Mouse (Mus musculus) testis, adult 2 months (tissue): Measurements from ENCODE around the gene Ncbp3. TPM values are rescaled to one million over a fixed set of nuclear protein-coding genes. Genes with fewer than 3 reads are reported as not detected.

ENCODE experiments used
- H3K27ac ChIP-seq: fragments of 200-500 bp; 2 replicates; pipeline ENCODE4 v1.5.1; 2012; ENCODE audit warnings: low read depth, low read length; ENCODE audit not compliant: control insufficient read depth, insufficient read depth
- H3K27me3 ChIP-seq: fragments of 200-500 bp; 2 replicates; pipeline ENCODE4 v1.6.1; 2012; ENCODE audit warnings: mild to moderate bottlenecking, low read length, moderate library complexity; ENCODE audit not compliant: control insufficient read depth, insufficient read depth
- H3K36me3 ChIP-seq: fragments of 200-500 bp; 2 replicates; pipeline ENCODE4 v1.6.1; 2012; ENCODE audit warnings: mild to moderate bottlenecking, low read length; ENCODE audit not compliant: control insufficient read depth, insufficient read depth
- H3K4me1 ChIP-seq: fragments of 200-500 bp; 2 replicates; pipeline ENCODE4 v1.6.1; 2012; ENCODE audit warnings: low read length; ENCODE audit not compliant: control insufficient read depth, insufficient read depth
- H3K4me3 ChIP-seq: fragments of 200-500 bp; 2 replicates; pipeline ENCODE4 v1.5.1; 2012; ENCODE audit warnings: low read depth, mild to moderate bottlenecking, low read length, moderate library complexity, mixed read lengths; ENCODE audit not compliant: control insufficient read depth
- CTCF ChIP-seq: fragments of 200-500 bp; IDR thresholded peaks from 2 replicates; pipeline ENCODE4 v1.5.1; 2012; ENCODE audit warnings: low read depth, mild to moderate bottlenecking, inconsistent platforms, low read length, moderate library complexity; ENCODE audit not compliant: control insufficient read depth, insufficient read depth, insufficient replicate concordance
- POLR2A ChIP-seq: fragments of 200-500 bp; IDR thresholded peaks from 2 replicates; pipeline ENCODE4 v1.6.1; 2012; ENCODE audit warnings: low read depth, mild to moderate bottlenecking, inconsistent platforms, low read length, moderate library complexity; ENCODE audit not compliant: control insufficient read depth
- polyA plus RNA-seq: library from polyadenylated mRNA; depleted of rRNA; stranded (reverse); fragments of >200 nt; gene quantifications from 2 replicates; pipeline ENCODE4 v1.2.3, GENCODE M21; 2012

Ncbp3 gene
- polyA plus RNA-seq, 1 experiment, result 1.8 TPM

DNA sequence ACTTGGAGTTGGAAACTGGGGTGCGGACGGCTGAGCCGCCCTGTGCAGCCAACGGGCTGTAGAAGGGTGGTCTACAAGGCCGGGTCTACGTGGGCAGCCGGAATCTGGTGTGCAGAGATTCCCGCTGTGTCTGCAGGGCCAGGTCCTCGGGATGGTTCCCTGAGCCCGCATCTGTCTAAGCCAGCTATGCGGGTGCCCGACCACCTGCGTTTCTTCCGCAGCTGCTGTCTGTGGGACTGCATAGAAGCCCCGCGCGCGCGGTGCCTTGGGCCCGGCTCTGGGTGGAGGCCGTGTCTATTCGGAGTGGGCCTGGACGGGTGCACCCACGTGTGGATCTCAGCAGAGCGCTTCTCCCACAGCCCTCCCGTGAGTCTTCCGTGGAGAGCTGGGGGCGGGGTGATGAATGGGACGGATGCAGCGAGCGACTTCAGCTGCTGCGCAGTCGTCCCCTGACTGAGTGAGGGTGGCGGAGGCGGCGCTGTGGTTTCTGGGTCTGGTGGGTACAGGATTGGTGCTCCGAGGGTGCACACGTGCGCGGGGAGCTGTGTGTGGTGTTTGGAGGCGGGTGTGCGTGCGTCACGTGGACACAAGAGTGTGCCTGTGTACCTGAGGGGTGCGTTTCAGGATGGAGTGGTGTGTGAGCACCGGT, 28.3 kb upstream of the Ncbp3 start:
- Histone ChIP-seq H3K27ac (no peak overlapping the region), H3K27me3 (no peaks in the 10 kb centered on the region), H3K36me3 (no peaks in the 10 kb centered on the region), H3K4me3 (peak overlapping the region; percentile 81), H3K4me1 (peaks cover 12% of the 10 kb centered on the region)
- TF ChIP-seq POLR2A, result no peak
- no peak for TF ChIP-seq CTCF

DNA sequence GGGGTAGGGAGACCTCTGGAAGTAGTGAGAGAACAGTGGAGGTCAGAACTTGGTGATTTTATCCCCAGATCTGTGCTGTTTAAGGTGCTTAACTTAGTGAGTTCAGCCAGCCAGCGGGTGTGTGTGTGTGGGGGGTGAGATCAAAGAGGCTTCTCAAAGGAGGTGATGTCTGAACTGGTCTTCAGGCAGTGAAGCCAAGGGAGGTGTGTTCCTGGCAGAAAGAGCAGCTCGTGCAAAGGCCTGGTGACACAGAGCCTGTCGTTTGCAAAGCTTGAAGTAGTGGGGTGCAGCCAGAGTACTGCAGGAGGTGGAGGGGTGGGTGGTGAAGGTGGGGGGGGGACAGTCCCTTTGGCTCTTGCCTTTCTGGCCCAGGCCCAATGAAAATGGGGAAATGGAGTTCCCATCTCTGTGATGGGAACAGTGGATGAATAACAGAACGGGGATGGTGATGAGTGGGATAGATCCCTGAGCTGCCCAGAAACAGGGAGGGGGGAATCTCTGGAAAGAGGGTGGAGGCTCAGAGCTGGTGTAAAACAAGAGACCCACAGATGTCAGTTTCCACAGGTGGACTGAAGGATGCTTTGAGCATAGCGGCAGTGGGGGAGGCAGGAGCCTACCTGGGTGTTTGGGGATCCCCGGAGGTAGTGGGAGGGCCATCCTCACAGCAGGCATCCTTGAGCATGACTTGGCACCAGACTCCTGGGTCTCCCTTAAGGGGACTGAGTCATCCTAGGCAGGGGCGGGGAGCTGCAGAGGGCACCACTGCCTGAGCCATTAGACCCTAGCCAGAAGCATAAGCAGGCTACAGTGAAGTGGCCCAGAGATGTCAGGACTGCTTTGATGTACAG, 26.4 kb upstream of the Ncbp3 start:
- no peaks in the 10 kb centered on the region for H3K27me3 ChIP-seq

DNA sequence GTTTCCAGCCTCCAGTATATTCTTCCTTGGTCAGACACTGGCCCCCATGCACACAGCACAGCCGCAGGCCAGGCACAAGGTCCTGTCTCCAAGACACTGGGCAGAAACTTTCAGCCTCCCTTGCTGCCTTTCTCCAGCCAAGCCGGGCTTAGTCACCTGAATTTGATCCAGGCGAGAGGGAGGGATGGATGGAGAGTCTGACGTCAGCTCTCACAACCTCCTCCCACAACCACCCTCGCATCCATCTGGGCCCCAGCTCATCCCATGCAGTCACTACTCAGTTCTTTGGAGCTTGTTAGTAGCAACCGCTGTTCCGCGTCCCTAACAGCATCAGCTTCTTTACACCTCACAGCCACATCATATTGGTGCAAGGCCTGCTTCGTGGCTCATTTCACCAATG, 24.5 kb upstream of the Ncbp3 start:
- Histone ChIP-seq H3K4me1 (peaks cover 12% of the 10 kb centered on the region), H3K4me3 (no peak overlapping the region), H3K27me3 (no peaks in the 10 kb centered on the region), H3K27ac (no peak overlapping the region), H3K36me3 (no peaks in the 10 kb centered on the region)
- TF ChIP-seq CTCF, result no peak
- no peak for TF ChIP-seq POLR2A

More for the DNA sequence above, 26.4 kb upstream of the Ncbp3 start:
- Histone ChIP-seq H3K4me1 (peaks cover 12% of the 10 kb centered on the region), H3K27ac (no peak overlapping the region), H3K4me3 (no peak overlapping the region), H3K36me3 (no peaks in the 10 kb centered on the region)
- TF ChIP-seq CTCF (no peak), POLR2A (no peak)

DNA sequence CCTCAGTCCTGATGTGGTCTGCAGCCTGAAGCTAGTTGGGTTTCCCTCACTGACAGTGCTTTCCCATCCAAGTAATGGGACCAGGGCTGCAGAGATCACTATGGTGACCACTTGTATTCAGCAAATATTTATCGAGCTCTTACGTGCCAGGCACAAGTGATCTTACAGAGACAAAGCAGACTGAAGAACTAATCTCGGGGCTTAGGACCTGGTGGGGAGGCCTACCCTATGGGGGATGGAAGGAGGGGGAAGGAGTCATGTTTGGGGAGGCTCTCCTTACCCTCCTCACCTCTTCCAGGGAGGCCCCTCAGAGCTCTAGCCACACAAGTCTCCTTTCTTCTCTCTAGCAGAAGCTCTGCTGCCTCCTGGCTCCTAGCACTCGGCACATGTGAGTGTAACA, 23.8 kb upstream of the Ncbp3 start:
- TF ChIP-seq POLR2A (no peak), CTCF (no peak)
- Histone ChIP-seq H3K27me3 (no peaks in the 10 kb centered on the region), H3K4me1 (peaks cover 10% of the 10 kb centered on the region), H3K36me3 (no peaks in the 10 kb centered on the region), H3K27ac (no peak overlapping the region), H3K4me3 (no peak overlapping the region)

DNA sequence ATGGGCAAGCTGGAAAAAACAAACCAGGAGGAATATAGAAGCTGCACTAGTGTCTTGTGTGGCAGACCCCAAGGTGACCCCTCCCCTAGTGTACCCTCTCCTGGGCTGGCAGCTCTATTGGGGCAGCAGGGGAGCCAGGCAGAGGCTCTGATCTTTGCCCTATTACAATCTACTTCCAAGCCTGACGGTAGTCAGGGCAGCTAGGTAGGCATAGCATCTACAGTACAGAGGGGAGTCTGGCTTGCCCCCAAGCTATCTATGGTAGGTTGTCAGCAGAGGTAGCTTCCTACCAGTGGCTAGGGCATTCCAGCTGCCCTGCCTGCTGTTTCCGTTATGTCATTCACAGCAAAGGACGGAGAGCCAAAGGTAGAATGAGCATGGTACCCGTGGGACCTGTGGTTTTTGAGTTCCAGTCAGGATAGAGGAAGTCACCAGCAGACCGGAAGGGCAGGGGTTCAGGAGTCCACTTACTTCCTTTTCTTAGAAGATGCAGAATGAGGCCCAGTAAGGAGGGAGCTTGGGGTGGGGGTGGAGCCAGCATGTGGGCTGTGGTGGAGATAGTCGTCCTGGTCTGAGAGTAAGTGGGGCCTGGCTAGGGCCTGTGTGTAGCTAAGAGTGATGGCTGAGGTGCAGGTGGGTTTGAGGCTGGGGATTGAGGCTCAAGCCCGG, 23.2 kb upstream of the Ncbp3 start:
- Histone ChIP-seq H3K4me1 (peaks cover 4% of the 10 kb centered on the region), H3K4me3 (no peak overlapping the region), H3K27ac (no peak overlapping the region), H3K27me3 (no peaks in the 10 kb centered on the region), H3K36me3 (no peaks in the 10 kb centered on the region)
- TF ChIP-seq POLR2A, result no peak
- TF ChIP-seq CTCF, result no peak

DNA sequence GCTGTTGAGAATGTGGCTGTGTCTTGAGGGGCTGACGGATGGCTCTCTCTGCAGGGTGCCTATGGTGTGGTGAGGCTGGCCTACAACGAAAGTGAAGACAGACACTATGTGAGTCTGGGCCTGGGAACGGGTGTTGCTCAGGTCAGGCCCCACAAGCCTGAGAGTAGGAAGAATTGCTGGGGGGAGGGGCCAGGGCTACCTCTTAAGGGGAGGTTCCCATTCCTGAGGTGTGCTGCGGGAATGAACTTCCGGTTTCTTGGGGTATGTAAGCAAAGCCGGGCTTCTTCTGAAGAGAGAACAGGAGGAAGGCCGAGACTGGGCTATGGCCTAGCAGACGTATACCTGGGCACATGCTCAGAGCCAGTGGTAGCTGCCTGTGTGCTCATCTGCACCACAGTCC, 20.6 kb upstream of the Ncbp3 start:
- Histone ChIP-seq H3K4me1 (peaks cover 8% of the 10 kb centered on the region), H3K36me3 (no peaks in the 10 kb centered on the region), H3K27ac (no peak overlapping the region), H3K4me3 (no peak overlapping the region), H3K27me3 (no peaks in the 10 kb centered on the region)
- TF ChIP-seq POLR2A, result no peak
- TF ChIP-seq CTCF, result no peak

DNA sequence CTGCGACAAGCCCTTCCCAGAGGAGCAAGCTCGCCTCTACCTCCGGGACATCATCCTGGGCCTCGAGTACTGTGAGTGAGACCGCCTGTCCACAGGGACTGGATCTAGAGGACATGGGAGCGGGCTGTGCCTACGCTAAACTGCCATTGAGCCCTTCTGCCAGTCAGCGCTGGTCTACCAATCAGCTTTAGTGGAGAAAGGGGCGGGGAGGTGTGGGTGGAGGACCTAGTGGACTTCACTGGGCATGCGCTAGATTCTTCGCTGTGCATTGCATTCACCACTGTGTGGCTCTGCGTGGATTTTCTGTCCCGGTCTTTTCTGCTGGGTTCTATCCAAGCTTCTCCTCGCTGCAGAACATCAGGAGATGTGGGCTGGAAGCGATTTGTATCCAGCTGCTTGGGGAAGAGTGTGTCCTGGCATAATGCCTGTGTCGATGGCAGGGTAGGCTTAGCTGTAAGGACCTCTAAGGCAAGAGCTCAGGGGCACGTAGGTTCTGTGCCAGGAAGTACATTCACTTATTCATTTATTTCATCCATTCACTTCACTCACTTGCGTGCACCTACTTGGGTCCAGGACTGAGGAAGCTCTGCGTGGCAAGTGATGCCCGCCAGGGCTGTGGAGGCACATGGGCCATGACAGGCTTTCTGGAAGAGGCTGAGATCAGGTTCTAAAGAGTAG, 16.6 kb upstream of the Ncbp3 start:
- H3K27ac ChIP-seq, result peak overlapping the region; percentile 88
- TF ChIP-seq POLR2A, result peak; percentile 32; the same call in 1 of the 2 replicates
- TF ChIP-seq CTCF, result peak; percentile 4; the same call in 1 of the 2 replicates

More for the DNA sequence above, 16.6 kb upstream of the Ncbp3 start:
- H3K27me3 ChIP-seq, result no peaks in the 10 kb centered on the region
- H3K4me1 ChIP-seq, result peaks cover 8% of the 10 kb centered on the region
- H3K36me3 ChIP-seq, result no peaks in the 10 kb centered on the region
- peak overlapping the region; percentile 75 for H3K4me3 ChIP-seq
